Mouse (Mus musculus) lung, postnatal 25 days (tissue): ENCODE results near the gene Ppp2r5a.

Experiments used
- DNase-seq: peaks from one replicate; pipeline ENCODE4 v3.0.0; 2022; ENCODE audit warnings: low spot score

Gene Ppp2r5a

DNA sequence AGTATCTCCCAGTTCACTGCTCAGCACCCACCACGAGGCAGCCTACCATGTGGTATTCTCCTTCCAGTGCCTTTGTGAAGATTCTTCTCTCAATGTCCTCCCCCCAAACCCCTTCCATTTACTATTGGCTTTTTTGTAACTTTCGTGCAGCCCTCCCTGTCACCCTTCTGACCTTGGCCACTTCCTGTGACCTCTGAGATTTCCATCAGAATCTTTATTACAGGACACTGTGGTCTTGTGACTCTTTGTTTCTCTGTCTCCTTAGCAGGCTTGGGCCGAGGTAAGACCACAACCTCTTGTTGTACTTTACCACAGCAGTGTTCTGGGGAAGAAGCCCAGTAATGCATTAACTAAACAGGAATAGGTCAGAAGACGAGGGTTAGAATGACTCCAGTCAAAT lies 15.9 kb upstream of the Ppp2r5a start:
- DNase-seq = no peak

DNA sequence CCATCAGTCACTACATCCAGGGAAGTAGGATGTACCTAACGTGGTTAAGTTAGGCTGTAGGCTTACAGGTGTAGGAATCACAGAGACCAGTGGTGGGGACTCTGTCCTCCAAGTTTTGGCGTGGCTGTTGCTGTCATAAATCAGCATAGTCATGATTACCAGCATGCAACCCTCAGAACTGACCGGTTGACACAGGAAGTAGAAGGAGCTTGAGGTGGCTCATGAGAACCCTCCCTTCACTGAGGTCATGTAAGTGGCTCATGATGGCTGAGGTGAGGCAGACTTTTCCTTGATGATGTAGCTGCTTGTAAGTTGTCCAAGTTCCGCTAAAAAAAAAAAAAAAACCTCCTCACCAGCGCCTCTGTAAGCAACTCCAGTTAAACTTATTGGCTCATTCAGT lies 14.0 kb upstream of the Ppp2r5a start:
- no peak for DNase-seq

DNA sequence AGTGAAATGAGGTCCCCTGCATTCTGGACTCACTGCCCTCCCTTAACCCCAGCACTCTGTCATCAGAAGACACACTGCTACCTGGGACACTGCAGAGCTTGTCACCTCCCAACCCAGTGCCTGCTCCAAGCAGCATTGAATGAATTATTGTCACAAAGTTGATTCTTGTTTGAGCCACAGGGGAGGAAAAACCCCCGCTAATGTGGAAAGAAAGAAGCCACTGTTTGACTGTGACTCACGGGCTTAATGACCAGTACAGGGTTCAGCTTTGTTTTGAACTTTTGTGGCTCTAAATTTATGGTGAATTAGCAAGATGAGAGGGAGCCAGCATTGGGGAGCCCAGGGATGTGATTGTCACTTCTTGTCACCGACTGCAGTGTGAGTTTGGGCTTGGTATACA lies 13.5 kb upstream of the Ppp2r5a start:
- no peak for DNase-seq

DNA sequence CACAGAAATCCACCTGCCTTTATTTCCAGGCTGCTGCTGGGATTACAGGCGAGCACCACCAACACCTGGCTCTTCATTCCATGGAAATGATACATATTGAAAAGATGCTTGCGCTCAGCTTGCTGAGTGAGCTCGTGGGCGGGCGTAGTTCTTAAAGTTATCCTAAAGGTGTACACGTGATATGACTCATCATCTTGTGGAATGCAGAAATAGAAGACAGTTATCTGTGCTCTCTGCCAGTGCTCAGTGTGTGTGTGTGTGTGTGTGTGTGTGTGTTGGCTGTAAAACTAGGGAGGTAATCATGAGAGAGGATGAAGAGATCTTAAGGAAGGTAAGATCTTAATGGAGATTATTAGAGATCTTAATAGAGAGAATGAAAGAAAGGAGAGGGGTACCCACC lies 11.4 kb upstream of the Ppp2r5a start:
- no peak for DNase-seq

DNA sequence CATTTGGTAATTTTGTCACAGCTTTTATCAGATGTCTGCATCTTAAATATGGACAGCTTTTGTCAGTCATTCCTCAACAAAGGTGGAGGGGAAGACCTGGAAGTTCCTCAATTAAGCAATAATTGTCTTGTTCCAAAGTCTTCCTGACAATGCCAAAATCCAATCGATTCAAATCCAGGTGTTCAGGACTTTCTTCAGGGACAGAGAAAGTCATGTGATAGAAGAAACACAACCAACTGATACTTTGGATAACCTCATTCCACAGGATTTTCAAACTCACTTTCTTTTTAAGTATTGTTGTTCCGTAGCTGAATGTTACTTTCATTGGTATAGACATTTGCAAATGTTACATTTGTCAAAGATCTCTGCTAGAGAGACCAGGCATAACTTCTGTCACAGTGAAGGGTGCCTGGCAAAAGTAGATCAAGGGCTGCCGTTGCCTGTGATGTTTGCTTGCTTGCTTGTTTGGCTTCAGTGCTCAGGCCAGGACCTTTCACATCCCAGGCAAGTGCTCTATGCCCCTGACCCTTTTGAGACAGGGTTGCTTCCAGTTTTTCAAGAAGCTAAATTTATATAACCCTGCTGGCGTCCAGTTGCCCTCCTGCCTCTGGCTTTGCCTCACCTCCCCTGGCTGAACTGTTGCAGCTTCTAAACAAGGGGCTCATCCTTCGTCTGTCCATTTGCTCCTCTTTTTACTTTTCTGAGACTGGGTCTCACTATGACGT lies 10.8 kb upstream of the Ppp2r5a start:
- no peak for DNase-seq

DNA sequence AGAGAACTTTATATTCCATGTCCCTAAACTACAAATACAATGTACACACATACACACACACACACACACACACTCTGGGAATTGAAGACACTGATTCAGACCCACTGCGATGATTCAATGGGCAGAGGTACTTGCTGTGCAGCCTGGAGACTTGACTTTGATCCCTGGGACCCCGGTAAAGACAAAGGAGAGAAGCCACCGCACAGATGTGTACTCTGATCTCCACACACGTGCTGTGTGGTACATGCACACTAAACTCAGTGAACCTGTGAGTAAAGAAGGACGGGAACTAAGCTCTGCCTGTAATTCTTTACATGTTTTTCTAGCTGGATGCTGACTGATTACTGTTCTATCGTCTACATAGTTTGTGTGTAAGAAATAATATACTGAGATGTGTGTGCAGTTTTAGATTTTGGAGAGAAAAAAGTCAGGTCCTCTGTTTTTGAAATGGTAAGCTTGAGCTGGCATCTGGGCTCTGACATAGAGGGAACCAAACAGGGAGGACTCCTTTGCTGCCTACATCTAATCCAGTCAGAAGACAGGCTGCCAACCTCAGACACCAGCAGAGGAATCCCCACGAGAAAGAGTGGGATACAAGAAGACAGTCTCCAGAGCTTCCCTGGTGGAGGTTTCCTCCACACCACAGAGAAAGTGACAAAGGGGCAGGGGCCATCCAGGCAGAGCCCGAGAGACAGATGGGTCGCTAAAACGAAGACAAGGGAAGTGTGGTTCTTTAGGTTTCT lies 7.4 kb upstream of the Ppp2r5a start:
- DNase-seq = no peak

DNA sequence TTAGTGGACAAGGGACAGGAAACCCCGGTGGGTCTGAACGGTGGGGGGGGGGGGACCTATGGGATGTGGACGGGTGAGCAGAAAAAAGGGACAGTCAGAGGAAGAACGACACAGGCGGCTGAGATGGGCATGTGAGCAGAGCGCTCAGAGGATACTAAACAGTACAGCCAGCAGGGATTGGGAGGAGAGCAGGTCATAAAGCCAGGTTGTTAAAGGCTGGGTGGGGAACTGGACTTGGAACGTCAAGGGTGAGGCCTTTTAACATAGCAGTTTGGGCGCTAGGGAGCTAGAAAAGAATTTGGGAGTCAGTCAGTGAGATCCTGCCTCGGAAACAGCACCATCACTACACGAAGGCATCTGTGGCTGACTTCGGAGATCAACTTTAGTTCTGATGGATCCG lies 4.2 kb upstream of the Ppp2r5a start:
- DNase-seq = no peak

DNA sequence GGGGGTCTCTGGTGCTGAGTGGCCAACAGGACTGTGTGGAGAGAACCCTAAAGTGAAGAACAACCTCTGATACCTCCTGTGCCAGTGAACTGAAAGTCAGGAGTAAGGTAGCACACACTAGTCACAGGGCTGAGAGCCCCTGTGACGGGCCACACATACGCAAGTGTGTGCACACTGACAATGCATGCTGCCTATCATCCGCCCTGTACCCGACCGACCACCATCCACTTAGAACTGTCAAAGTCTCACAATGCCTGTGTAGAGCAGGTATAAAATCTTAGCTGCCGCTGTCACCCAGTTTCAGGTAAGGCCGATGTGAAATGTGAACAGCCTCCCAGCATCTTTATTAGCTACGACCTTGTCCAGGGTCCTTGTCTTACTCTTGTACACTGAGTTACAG lies 3.4 kb upstream of the Ppp2r5a start:
- no peak for DNase-seq

DNA sequence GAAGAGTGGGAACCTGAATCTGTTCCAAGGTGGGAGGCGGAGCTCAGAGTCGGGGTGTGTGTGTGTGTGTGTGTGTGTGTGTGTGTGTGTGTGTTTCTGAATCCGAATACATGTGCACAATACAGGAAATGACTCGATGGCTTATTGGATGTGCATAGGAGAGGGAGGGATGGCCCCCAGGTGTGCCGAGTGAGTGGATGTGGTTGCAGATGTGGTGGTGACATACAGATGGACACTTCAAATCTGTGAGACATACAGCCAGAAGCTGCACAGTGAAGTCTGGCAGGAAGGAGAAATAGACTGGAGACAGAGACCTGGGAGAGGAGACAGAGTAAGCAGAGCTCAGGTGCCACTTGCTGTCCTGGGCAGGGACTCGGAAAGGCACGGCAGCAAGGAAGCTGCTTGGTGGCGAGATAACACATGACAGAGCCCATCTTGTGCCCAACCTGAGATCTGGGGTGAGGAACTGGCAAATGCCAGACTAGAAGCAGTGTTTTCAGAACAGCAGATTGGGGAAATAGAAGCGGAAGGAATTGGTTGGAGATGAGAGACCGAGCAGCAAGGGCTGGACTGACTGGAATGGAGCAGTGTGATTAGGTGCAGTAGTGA lies 1.8 kb upstream of the Ppp2r5a start:
- no peak for DNase-seq

DNA sequence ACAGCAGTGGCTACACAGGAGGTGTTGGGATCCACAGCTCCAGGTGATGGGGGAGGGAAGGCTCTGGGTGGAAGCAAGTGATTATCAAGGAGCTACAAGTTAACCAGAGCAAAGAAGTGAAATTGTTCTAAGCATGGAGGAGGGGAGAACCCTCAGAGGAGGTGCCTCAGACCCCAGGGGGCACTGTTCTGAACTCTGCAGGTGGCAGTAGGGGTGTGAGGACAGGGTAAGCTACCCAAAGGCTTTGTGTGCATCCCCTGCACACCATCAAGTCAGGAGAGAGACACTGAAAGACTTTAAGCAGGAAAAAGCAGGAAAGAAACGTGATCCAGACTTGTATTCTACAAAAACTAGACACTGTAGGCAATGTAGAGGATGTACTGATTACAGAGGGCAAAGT lies 1.2 kb upstream of the Ppp2r5a start:
- DNase-seq = no peak

DNA sequence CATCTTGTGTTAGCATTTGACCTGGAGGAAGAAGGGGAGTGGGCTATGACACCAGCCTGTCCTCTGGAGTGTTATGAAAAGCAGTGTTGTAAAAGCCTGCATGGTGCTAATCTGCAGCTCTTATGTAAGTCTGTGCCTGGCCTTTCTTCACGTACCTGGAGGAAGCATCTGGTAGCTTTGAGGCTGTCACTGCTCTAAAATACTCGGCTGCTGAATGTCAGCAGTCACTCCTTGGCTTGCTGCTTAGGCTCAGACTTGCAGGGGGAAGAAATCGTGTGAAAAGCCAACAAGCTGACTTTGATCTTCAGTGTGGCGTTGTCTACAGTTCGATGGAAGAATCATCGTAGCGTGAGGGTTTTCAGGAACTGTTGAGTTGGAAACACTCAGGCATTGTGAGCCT lies 566 bp downstream of the Ppp2r5a start:
- no peak for DNase-seq

DNA sequence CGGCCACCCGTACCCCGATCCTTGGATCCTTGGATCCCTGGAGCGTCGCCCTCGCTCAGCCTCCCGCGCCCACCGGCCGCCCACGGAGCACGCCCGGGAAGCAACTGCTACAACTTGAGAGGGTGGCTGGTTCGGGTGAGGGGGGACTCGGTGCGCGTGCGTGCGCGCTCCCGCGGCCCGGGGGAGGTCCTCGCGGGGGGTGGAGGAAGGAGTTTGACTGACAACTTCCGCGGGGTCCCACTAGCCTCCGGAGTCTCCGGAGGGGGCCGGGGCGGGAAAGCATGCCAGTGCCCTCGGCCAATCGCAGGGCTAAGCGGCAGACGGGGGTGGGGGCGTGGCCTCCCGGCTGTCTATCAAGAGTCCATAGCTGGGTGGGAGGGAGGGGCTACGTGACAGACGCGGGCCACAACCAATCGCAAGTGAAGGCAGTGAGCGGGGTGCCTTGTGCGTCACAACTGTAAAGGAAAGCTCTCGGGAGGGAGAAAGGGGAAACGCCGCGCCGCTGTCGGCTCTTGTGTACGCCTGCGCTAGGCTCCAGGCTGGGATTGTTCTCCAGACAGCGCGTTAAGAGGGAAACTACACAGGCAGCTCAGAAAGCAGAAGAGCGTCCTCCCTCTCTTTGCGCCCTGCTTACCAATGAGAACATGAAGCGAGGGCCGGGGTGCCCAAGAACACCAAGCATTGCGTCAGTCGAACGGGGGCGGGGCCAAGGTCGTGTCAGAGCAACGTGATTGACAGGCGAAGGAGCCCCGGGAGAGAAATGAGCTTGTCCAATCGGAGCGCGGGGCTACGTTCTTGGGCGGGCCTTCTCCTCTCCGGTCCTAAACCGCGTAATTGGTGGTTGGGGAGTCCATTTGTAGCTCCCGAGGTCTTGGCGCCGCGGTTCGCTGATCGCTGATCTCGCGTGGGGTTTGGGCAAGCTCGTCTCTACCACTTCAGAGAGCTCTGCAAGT lies 5.9 kb downstream of the Ppp2r5a start:
- peak; percentile 100 for DNase-seq

DNA sequence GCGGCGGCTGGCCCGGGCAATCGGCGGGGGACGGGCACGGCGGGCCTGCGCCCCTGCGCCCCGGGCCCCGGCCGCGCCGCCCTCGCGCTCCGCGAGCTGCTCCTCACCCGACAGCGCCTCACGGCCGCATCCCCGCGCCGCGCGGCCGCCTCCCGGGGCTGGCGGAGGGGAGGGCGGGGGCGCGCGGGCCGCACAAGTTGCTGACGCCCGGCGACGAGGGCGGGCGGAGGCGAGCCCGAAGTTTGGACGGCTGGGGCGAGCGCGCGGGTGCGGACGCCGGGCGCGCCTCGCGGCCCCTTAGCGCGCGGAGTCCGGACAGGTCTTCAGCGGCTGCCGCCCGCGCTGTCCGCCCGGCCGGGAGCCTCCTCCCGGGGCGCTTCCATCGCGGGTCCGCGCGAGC lies 6.6 kb downstream of the Ppp2r5a start:
- DNase-seq = peak; percentile 35

DNA sequence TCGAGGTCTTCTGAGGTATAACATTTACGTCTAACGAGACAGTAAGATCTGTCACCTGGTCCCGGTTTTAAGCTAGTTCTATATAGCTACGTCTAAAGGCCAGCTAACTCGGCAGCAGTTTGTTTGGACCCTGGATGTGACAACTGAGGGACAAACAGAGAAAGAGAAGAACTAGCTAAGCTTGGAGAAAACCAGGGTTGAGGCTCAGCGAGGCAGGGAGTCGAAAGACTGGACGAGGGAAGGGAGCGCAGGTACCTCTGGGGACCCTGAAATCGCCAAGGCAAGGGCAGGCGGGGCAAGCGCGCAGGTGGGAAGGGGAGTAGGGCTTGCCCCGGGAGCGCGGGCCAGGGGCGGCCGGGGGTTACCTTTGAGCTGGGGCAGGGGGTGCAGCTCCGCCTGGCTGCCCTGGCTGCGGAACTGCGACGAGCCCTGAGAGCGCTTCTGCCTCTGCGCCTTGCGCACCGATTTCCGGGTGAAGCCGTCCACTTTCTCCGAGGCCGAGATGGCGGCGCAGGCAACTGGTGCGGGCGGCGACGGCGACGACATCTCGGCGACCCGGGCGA lies 7.1 kb downstream of the Ppp2r5a start:
- DNase-seq = peak; percentile 58

DNA sequence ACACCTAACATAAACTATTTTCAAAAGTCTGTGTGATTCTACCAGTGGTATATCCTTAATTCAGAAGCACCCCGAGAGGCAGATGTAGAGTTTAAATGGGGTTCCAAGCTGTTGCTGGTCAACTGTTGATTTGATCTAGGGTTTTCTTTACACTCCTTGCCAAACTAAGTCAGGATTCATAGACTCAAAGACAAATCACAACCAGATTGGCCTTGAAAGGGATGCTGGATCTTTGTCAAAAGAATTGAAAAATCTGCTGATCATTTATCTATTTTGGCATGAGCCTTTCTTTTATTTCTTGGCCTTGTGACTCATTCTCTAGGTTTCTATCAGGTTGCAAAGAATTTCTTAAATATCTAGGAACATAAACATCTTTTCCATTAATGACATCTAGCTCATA lies 7.9 kb downstream of the Ppp2r5a start:
- no peak for DNase-seq

DNA sequence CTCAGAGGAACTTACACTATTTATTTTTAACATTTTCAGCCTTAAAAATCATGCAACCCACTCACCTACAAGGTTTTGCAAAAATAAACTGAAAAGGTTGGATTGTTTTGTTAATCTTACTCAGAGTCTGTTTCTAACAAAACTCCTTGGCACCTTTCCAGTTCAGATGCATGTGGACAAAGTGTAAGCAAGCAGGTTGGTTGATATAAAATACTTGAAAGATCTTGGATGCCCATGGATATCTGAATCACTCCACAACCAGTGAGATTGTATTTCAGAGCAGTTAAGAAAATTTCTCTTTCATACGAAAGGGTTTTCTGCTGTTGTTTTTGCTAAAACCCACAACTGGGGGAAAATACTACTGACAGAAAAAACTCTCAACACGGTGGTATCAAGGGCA lies 8.9 kb downstream of the Ppp2r5a start:
- DNase-seq = peak; percentile 27

DNA sequence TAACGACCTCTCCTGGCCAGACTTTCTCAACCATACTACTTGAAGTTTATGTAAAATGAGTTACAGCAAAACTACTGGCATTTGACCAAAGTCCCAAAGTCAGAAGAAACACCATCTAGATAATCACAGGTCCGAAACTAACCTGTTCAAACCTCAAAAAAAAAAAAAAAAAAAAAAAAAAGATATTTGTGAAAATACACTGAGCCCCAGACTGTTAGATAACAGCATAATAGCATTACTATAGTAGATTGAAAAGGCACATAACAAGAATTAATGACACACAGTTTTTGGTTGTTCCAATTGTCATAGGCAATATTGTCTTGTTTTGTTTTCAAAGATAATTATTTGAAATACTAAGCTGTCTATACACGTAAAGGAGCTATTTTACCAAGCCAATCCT lies 9.5 kb downstream of the Ppp2r5a start:
- DNase-seq = no peak

DNA sequence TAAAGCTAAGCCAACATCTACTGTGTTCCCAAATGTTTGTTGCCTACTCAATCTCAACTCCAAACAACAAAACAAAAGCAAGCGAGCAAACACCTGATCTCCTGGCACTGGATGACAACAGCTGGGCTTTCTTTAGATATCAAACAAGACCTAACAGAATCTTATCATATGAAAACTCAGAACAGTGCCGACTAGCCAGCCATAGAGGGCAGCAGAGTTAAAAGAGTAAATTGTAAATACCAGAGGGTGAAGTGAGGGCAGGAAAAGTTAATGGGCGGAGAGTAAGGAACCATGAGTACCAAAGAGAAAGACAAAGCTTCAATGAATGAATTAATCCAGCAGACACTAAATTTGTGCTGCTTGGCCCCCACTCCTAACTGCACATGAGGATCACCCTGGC lies 11.8 kb downstream of the Ppp2r5a start:
- peak; percentile 82 for DNase-seq

DNA sequence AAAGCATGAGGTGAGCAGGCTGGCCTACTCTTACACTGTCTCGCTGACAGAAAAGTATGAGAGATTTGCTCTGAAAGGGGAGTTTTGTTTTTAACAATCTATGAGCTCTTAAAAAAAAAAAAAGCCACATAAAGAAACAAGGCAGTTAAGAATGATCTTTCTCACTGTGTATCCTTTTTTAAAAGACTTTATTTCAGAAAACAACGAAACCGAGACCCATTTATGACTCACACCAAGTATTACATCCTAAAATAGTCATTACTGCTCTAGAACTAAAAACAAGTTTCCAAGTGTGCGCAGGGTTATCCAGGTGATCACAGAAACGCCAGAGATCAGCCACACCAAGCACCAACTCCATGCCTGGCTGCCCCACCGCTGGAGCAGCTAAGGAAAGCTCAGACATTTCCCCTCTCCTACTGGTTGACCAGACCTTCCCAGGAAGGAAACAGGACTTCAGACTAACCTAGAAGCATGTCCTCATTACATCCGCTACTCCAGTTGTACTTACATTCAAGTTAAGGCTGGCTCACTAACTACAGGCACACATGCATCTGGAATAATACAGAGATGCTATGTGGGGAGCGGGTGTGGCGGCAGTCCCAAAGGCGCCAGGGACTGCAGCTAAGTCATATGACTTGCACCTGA lies 18.2 kb downstream of the Ppp2r5a start:
- DNase-seq = no peak

DNA sequence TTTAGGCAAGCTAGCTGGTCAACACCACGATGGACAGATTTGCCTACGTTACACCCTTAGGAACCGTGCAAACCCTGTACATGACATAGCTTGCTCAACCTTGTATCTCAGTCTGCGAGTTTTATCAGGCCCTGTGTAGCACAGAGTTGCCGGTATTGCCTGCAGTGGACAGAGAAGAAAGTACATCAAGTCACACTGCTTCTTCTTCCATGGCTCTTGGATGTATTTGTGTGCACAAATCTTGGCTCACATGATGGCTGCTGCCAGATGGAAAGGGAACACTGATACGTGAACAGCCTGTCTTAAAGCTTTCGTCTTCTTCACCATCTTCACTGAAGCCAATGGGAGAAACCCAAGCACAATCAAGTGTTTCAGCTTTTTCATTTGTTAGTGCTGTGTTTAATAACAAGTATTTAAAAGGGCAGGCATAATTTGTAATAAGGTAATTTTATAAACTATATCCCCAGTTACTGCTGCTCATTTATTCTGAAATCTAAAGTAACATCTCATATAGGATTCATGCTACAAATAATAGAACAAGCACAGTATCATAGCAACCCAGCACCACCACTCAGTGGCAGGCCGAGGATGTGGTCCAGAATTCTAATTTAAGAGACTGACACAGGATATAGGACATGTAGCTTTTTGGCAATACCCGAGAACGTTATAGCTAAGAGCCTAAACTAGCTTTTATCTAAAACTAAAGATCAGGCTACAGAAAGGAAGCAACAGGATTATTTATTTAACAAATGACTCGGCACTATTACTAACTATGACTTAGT lies 20.9 kb downstream of the Ppp2r5a start:
- no peak for DNase-seq

DNA sequence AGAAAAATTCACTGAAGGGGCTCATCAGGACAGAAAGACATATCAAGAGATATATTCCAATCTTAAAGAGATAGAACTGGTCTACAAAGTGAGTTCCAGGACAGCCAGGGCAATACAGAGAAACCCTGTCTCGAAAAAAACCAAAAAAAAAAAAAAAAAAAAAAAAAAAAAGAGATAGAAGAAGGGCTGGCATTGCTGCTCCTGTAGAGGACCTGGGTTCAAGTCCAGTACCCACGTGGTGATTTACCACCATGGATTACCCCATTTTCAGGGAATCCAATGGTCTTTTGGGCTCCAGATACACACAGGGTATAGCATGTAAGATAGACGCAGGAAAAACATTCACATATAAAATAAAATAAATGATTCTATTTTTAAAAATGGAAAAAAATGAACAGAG lies 22.2 kb downstream of the Ppp2r5a start:
- no peak for DNase-seq
